Mouse (Mus musculus): ENCODE data around the gene Lad1. TPM values are rescaled to one million over a fixed set of nuclear protein-coding genes. Genes with fewer than 3 reads are reported as not detected.
A peak's percentile ranks its signal among the peaks of the same experiment; 100 is the strongest.

Gene Lad1
- total RNA-seq, 2 experiments from 2014 or later = 5.9 to 8.3 TPM

DNA sequence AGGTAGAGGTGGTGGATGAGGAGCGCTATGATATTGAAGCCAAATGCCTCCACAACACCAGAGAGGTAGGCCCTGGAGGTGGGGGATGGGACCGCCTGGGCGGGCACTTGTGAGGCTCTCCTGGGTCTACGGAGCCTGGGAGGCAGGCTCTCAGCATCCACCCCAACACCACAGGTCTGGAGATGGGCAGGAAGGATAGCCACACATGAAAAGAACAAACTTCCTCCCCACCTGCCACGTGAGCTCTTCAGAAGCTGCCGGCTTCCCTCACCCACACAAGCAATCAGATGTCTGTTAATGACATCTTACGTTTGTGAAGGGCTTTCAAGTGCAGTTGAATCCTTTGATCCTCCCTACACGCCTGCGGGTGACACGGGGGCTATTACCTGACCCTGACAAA is 10.9 kb upstream of the Lad1 start:
- no peak for DNase-seq

DNA sequence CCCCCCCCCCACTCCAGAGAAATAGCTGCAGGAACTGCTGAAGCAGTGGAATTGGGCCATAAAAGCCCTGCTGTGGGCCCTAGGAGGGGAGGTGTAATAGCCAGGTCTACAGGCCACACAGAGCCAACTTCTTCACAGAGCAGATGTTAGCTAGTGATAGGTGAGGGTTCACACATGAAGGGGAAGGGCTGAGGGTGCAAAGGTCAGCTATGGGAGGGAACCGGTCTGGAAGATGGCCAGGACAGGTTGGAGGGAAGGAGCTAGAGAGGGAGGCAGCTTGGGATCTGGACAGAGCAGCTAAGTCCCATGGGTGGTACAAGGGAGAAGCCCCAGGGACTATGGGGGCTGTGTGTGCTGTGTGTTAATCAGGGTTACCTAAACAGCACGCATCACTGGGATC is 8.2 kb upstream of the Lad1 start:
- no peak for DNase-seq

DNA sequence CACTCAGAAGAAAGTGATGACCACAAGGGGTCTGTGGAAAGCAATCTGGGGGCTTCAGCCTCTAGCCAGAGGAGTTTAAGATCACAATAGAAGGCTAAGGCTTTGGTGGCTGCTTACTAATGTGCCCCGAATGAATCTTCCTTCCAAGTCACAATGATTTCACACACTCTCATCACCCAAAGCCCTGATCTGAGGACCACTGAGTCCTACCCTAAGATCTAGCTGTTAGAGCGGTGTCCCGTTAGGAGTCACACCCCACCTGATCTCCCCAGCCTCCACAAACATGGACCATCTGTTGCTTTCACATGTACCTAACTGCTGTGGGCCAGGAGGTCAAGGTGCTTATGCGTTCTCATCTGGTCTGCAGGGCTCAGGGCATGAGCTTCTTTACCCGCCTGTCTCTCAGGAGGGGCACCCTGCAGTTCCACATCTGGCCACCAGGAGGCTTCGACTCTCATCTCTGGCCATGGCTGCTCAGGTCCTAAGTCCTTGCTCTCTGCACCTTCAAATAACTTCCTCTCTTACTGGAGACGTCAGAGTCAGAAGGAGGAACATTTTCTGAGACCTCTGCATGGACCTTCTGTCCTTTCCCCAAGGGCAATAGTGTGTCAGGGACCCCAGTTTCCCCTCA is 7.3 kb upstream of the Lad1 start:
- peak; percentile 76 to 91 for DNase-seq

DNA sequence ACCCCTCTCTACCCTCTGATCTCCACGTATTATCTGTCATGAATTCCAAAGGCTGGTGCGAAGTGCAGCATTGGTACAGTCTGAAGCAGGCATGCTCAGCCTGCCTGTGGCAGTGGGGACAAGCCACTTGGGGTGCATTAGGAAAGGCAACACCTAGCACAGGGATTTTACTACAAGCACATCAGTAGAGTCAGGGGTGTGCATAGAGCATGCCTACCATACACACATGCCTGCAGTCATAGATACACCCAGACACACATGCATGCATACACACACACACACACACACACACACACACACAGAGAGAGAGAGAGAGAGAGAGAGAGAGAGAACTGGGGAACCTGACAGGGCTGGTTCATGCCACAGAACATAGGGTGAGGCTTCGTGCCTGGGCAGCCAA is 6.2 kb upstream of the Lad1 start:
- no peak for DNase-seq

DNA sequence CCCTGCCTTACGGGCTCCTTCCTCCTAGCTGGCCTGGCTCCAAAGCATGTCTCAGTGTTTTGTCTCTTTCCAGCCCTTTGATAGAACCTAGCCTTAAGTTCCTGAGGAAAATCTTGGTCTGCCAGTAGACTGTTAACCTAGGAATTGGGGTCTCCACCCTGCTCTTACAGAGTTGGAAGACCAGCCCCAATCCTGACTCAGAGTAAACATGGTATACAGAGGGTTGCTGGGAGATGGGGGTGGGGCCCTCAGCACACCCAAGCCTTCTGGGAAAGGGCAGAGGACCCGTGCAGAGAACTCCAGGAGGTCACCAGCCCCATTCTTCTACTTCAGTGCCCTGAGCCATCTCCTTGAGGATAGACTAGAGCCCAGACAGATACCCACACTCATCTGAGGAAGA is 5.8 kb upstream of the Lad1 start:
- no peak for DNase-seq

DNA sequence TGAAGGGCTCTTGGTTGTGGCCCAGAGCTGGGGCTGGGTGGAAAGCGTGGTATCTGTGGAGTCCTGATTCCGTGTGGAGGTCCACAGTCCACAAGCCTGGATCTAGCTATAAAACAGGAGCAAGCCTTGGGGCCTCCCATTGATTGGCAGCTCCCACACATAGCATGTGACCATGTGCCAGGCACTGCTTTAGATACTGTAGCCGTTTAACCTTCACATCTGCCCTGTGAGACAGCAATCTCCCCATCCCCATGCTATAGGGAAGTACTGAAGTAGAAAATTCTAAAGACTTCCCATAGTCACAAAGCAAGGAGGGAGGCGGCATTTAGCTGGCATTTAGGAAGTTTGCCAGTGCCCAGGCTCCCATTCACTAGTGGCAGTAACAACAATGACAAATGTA is 5.3 kb upstream of the Lad1 start:
- DNase-seq = no peak

DNA sequence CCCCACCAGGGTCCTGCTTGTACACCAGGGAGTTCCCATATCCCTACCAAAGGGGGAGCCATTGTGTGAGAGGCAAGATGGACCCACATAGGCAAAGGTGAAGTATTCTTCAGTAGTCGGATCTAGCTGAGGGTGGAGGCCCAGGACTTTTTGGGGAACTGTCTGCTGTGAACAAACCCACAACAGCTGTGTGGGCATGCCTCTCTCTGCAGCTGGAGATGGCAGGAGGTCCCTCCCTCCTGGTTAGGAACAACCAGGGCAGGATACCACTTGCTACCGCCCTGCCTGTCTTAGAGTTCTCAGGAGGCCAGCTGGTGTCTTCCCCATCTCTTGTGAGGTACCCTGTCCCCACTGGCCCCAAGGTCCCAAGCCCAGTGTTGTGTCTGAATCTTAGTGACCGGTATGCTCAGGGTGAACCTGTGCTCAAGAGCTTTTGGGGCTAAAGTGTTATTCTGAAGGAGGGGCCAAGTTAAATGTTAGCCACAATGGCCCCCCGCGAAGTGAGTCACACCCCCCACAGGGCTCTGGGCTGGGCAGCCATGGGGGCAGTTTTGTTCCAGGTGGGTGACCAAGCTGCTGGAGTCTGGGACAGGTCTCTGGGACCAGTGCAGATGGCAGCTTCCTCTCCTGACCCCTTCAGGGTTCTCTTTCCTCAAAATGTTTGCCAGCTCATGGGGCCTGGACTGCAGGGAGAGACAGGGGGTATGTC is 4.6 kb upstream of the Lad1 start:
- DNase-seq = no peak

DNA sequence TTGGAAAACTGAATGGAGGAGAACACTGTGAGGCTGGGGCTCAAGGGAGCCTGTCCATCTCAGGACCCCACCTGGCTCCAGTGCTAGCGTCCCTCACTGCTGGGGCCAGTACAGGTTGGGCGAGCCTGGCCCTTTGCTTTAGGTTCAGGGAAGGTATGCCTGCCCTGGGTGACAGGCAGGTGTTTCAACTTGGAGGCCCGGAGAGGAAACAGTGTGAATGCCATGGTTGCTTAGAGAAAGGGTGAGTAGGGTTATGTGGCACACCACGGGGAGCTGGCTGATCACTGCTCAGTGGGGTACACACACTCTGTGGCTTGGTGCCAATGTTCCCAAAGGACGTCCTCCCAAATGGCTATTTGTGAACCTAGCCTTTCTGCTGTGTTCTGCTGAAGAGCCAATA is 3.9 kb upstream of the Lad1 start:
- DNase-seq = no peak

DNA sequence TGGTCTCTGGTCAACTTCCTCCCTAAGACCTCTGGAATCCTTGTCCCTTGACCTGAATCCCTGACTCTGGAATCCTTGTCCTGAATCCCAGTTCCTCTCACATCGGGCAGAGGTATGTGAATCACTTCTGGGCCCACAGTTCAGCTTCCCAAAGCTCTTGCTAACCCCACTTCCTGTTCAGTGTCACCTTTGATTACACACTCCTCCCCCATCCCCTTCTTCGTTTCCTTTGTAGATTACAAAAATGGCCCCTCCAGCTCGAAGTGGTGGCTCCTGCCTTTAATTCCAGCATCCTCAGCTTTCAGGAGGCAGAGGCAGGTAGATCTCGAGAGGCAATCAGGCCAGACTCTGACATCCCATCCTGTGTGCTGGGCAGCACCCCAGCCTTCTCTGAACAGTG is 803 bp upstream of the Lad1 start:
- DNase-seq = no peak

DNA sequence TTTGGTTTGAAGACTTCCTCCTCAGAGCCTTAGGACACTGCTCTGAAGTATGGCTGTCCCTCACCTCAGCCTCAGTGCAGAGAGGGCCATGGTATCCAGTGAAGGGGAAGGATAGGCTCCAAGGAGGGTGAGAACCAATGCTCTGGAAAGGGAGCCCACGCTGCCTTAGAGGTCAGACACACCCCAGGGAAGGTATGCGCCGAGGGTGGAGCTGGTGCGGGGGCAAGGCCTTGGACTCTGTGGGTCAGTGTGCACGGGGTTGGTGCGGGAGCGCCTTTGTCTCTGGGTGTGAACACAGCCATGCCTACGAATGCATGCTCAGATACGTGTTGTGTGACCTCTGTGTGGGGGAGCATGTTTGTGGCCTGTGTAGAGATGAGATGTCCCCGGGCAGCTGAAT is 1.7 kb downstream of the Lad1 start:
- no peak for DNase-seq

DNA sequence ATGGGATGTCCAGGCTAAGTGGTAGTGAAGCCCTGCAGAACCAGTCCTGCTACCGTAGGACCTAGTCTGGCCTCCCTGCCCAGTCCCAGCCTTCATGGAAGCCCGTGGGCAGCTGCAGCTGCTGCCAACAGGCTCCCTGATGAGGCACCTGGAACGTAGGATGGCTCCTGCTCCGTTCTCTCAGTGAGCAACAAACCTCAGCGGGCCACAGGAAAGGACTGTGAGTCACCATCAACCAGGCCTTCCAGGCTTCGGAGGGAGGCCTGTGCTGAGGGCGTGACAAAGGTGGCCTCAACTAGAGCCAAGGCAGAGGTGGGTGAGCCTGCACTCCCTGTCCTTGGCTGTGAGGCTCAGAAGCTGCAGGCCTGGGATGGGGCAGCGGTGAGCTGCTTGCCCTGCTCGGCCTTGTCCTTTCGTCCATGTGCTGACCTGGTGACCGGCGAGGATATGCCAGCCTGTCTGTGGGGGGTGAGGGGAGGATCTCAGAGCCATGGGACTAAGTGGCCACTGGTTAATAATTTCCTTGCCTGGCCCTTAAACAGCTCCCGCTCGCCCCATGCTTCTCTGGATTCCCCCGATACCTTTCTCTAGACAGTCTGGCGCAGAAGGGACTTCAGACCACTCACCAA is 2.5 kb downstream of the Lad1 start:
- no peak for DNase-seq

DNA sequence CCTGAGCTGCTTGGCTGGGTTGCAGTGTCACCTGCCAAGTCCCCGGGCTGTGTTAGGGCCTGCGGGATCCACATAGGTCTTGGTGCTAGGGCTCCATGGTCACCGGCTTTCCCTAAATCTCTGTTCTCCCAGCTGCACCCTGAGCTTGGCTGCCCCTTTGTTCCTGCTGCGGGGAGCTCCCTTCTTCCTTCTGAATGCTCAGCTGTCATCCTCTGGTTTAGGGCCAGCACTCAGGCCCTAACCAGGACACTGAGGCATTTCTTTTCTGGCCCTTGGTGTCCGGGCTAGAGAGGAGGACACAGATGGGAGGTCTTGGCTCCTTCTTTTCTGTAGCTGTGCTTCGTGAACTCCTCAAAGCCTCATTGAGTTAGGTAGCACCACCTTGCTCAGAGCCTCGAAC is 3.4 kb downstream of the Lad1 start:
- DNase-seq = no peak

DNA sequence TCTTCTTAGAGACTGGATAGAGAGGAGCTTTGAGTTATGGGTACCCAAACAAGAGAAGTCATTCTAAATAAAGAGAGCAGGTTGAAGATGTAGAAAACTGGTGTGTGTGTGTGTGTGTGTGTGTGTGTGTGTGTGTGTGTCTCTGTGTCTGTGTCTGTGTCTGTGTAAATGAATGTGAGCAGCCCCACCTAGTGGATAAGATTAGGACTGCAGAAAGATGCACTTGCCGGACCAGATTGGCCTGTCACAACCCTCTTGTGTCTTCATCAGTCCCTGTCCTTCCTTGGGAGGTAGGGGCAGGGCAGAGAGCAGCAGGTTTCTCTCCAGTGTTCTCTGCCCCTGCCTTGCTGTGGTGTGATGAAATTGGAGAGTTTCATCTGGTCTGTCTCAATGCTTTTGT is 10.5 kb downstream of the Lad1 start:
- DNase-seq = peak in 1 of 2 experiments; percentile 55

DNA sequence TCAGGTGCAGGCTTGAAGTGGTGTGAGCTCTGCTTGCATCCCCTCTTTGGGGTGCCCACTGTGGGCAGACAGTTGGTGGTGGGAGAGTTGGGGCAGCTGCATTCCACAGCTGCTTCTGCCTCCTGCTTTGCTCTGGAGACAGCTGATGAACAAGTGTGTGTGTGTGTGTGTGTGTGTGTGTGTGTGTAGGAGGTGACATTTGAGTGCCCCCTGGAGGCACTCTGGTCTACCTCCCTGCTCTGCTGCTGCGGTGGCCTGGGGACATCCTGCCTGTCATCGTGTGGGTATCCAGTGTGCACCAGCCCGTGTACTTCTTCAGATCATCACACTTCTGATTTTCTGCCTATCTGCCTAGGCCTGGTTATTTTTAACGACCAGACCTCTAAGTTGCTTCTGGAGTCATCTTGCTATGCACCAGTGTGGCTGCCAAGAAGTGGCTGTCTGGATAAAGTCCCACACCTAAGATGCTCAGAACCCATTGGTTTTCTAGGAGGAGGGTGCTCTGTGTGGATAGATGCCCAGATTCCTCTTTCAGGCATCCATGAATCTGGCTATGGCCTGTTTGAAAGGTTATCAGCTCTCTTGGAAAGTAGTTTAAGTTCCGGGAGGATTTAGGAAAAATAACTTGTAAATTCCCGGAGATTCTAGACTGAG is 15.9 kb downstream of the Lad1 start:
- peak in 1 of 2 experiments; percentile 30 for DNase-seq

DNA sequence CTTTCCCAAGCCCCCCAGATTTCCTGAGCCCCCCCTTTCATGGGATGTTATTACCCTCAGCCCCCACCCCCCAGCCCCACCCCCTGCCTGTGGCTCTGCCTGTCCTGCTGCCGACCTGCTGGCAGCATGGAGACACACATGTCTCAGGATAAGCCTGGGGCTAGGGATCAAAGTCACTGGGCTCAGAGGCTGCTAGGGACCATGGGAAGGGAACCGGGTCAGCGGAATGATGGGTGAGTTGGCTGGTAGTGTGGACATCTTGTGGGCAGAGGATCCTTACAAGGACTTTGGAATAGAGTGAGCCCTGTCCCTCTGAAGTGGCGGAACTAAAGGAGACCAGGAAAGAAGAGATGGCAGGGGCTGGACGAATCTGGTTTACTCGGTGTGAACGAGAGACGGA is 16.6 kb downstream of the Lad1 start:
- peak in 1 of 2 experiments; percentile 21 for DNase-seq

DNA sequence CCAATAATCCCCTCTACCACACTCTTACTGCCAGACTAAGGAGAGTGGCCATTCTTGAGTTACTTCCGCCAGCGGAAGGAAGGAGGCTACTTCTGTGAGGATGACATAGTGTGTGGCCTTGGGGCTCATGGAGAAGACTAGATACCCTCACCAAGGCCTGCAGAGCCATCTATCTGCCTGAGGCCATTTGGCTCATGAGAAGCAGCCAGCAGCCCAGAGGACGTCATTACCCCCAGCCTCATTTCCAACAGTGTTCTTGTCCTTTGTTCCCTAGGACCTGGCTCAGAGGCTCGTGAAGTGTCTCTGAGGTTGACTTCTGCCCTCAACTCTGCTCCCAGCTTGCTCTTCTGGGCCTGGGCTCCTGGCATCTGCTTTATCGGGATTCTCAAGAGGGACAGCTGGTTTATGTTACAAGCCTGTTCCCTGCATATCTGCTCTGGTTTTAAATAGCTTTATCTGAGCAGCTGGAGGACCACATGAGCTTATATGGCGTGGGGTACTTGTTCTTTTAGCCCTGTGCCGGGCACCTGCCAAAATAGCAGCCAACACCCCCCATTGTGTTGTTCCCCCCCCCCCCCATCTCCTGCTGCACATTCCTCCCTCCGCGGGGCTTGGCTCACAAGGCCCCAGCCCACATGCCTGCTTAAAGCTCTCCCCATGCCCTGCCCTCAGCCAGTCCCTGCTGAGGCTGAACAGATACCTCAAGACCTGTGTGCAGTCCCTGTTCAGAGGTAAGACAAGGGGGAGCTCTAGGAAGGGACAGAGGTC is 17.5 kb downstream of the Lad1 start, which contains the start of gene Tnnt2:
Gene Tnnt2 (plus strand): TSS at position 639 of the 768 bp plus-strand sequence.
- DNase-seq = peak; percentile 70 to 87

DNA sequence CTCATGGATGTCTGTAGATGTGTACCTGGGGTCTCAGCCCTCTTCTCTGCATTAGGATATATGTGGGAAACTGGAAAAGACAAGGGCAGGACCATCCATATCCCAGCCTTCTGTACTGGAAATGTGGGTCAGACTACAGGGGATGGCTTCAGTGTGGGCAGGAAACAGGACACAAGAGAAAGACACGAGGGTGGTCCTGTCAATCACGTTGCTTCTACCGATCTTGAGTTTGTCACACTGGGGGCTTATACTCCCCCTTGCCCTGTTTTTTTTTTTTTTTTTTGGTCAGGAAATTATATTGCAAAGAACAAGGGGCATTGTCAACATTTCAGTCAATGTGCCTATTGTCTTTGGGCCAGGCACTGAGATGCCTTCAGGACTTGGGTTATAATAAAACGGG is 20.2 kb downstream of the Lad1 start:
- peak in 1 of 2 experiments; percentile 26 for DNase-seq

DNA sequence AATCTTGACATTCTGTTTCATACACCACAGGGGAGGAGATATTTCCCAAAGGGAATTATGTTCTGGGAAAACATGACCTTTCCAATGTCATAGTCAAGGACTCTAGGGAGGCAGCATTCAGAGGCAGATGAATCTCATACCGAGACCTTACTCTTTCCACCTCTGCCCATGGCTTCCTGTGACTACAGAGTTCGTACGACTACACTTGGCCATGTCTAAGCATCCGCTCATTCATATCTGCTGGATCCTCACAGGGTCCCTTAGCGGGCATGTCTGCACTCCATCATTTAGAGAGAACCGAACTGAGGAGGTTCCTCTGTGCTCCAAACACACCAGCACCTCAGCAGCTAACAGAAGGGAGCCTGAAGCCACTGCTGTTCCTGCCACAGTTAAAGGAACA is 20.7 kb downstream of the Lad1 start:
- DNase-seq = no peak

DNA sequence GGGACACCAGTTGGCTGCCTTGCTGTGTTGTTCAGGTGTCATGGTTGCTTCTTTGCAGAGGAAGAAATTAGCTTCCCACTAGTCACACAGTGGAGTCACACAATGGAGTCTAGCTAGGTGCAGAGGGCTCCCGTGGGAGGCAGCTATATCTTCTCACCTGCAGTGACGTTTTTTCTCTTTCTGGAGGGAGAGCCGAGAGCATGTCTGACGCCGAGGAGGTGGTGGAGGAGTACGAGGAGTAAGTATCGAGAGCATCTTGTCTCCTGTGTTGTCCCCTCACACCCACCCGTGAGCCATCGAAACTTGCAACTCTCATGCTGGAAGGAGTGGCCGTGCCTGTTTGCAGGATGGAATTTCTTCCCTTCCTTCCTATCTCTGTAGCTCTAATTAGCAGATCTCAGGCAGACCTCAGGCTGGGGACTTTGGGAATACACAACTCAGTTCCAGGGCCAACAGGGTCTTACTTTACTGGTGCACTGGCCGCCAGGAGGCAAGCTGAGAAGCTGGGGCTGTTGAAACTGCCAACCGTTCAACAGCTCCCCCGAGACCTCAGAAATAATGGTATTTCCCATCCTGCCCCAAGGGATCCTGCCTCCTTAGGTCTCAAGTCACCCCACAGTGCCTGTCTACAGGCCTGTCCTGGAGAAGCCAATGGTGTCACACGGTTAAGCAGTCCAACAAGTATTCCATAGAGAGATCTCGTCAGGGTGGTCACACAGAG is 22.4 kb downstream of the Lad1 start:
- peak in 1 of 2 experiments; percentile 19 for DNase-seq

DNA sequence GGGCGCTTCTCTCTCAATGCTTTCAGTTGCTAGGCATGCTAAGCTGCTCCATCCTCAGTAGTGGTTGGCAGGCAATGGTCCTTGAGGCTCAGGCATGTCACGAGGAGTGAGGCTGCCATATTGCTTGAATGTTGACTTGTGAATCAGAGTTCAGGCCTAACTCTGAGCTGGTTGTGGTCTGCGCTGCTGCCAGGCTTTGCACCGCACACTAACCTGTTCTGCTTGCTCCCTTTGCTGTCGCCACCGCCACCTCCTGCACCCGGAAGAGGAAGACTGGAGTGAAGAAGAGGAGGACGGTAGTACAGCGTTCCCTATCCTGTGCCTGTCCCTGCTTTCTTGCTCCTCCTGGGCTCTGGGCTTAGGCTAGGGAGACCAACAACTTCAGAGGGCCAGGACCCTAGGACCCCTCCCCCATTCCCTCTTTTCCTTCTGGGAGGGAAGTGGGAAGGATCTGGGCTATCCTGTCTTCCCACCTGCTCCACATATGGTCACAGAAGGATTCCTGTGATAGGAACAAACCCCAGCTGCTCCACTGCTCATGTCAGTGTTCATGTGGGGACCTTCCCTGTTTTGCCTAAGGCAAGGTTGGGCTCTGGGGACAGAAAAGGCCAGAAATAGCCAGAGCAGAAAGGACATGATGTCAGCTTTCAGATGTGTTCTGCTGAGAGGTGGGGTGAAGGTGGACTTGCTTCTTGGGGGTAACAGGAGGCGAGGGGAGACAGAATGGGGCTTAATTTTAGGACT is 25.3 kb downstream of the Lad1 start:
- DNase-seq = peak in 1 of 2 experiments; percentile 26

DNA sequence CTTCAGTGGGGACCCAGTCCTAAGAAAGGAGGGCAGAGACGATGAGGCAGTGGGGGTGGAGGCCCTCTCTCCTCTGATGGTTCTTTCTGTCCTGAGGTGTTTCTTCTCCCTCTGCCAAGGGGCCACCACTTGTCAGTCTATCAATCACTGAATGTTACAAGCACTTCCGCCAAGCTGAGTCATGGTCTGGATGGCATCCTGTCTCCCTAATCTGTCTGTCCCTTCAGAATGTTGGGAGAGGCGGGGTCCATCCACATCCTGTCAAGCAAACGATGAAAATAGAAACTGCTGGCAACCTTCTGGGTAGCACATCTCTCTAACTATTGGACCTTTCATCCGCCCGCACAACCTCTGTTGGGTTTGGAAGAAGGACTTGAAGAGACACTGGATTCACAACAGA is 26.1 kb downstream of the Lad1 start:
- peak; percentile 60 to 75 for DNase-seq

Measured in heart, adult 18-20 months (tissue).